Mouse (Mus musculus): ENCODE results near the gene Opcml.

GRCm38 (mm10) chr9:28882566-28882965 is 1092.0 kb downstream of the Opcml start:
- TF ChIP-seq POLR2A (IDR thresholded peaks at IDR 0.05; ENCODE audit: low read depth, low read length) = no peak
- no peak for TF ChIP-seq CTCF (IDR thresholded peaks at IDR 0.05; ENCODE audit: borderline replicate concordance, insufficient read depth, low read length)

Measured in embryonic fibroblast, embryonic 13.5 days (primary cell).